Mouse (Mus musculus) liver, embryonic 11.5 days (tissue): ENCODE results near the gene Klhl8. TPM values are rescaled to one million over a fixed set of nuclear protein-coding genes. Genes with fewer than 3 reads are reported as not detected.
"Not testable (repeated sequence)": the region's sequence is repeated elsewhere in the genome, so short reads cannot be mapped to it uniquely, and the experiment has no call there.

Source experiments
- ATAC-seq: fragments of 200-750 bp; cut with Nextera tagmentation; replicated peaks from 2 replicates; pipeline ENCODE4 v1.8.0; 2017; ENCODE audit warnings: moderate number of reproducible peaks, mild to moderate bottlenecking, moderate TSS enrichment, moderate library complexity; ENCODE audit not compliant: low FRiP score
- DNase-seq: peaks from one replicate; pipeline ENCODE4 v3.0.0-alpha.2; 2017; ENCODE audit warnings: low spot score
- H3K27ac ChIP-seq: fragments of 300-500 bp; sonication (generic); 2 replicates; pipeline ENCODE4 v1.5.1; 2014; ENCODE audit warnings: mild to moderate bottlenecking, low read depth, low read length, control low read depth
- H3K27me3 ChIP-seq: fragments of 300-500 bp; sonication (generic); replicated peaks from 2 replicates; pipeline ENCODE4 v1.6.1; 2014; ENCODE audit warnings: low read length, mixed read lengths; ENCODE audit not compliant: control insufficient read depth, insufficient read depth
- H3K36me3 ChIP-seq: fragments of 300-500 bp; sonication (generic); 2 replicates; pipeline ENCODE4 v1.6.1; 2014; ENCODE audit warnings: mild to moderate bottlenecking, low read length, moderate library complexity, mixed read lengths; ENCODE audit not compliant: control insufficient read depth, insufficient read depth
- H3K4me1 ChIP-seq: fragments of 300-500 bp; sonication (generic); replicated peaks from 2 replicates; pipeline ENCODE4 v1.6.1; 2014; ENCODE audit warnings: low read length, mixed read lengths; ENCODE audit not compliant: control insufficient read depth, insufficient read depth
- H3K4me2 ChIP-seq: fragments of 300-500 bp; sonication (generic); 2 replicates; pipeline ENCODE4 v1.6.1; 2014; ENCODE audit warnings: mild to moderate bottlenecking, control low read depth, moderate library complexity
- H3K4me3 ChIP-seq: fragments of 300-500 bp; sonication (generic); 2 replicates; pipeline ENCODE4 v1.5.1; 2014; ENCODE audit warnings: low read depth, low read length, control low read depth
- H3K9ac ChIP-seq: fragments of 300-500 bp; sonication (generic); 2 replicates; pipeline ENCODE4 v1.6.1; 2014; ENCODE audit warnings: low read depth, low read length, control low read depth
- H3K9me3 ChIP-seq: fragments of 300-500 bp; sonication (generic); 2 replicates; pipeline ENCODE4 v1.6.1; 2016; ENCODE audit warnings: low read length, inconsistent platforms, mixed read lengths; ENCODE audit not compliant: control insufficient read depth
- WGBS: fragments of 180-500 bp; shearing (Covaris S2); extraction: QIAGEN DNeasy Blood & Tissue Kit; methylation state at CpG from one replicate; pipeline ENCODE4 v1.1.7; 2014; 5-methylcytosine and 5-hydroxymethylcytosine counted together
- polyA plus RNA-seq: library from polyadenylated mRNA; unstranded; fragments of >200 nt; fragmentation: Nextera tagmentation; extraction: Ambion mirVana; gene quantifications from 2 replicates; pipeline ENCODE4 v1.2.1, GENCODE M21; 2014

Klhl8 gene
- polyA plus RNA-seq, 1 experiment from 2014 or later = 4.5 TPM

DNA sequence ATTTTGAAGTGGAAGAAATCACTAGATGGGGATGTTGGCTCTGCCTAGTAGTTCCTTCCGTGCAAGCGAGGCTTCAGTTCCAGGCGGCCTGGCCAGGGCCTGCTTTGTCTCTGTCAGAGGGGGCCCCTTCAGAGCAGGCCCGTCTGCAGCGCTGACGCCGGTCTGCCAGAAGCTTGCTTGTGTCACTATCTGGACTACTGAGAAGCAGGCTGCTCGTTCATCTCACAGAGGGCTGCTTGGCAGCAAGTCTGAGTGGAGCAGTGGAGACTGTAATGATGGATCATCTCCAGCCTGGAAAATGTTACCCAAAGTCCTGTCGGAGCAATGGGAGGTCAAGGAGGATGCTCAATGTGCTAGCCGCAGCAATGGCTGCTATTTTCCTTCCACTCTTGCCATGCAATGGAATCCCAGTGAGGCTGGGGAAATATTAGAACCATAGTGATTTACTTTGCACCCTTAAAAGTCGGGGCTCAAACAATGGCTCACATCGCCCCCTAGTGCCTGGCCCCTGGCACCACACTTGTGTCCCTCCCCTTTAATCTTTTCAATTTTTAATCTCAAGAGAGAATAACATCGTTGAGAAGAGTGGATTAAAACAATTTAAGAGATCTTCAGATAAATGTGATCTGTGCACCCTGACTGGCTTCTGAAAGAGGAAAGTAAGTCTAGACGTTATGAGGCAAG is 26.0 kb upstream of the Klhl8 start:
- no peak overlapping the region for H3K27ac ChIP-seq
- WGBS = 52% methylated on average over 14 of the region's 14 CpGs
- no peak for ATAC-seq

DNA sequence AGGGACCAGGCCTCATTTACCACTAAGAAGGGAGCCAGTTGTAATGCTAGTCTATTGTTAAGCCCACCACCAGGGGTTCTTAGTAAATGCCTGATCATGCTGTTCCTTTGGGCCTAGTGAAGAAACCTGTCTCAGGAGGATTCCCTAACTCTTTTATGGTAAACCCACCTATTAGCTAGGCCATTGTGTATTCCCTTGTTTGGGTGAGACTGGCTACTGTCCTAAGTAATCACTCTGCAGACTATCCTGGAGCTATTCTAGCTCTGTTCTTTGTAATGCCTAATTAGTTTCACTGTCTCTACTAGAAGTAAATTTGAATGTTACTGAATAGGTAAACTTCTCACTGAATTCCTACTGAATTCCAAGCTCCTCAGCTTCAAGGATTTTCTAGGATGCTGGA is 20.9 kb upstream of the Klhl8 start:
- H3K4me1 ChIP-seq, H3K36me3 ChIP-seq, H3K4me3 ChIP-seq, H3K9ac ChIP-seq, H3K27ac ChIP-seq, DNase-seq, ATAC-seq, H3K27me3 ChIP-seq, H3K4me2 ChIP-seq, H3K9me3 ChIP-seq: not testable (repeated sequence)

More for the DNA sequence above, 26.0 kb upstream of the Klhl8 start:
- DNase-seq = no peak
- Histone ChIP-seq H3K9me3 (no peaks in the 10 kb centered on the region), H3K4me3 (no peak overlapping the region), H3K4me2 (no peak overlapping the region), H3K9ac (no peak overlapping the region), H3K4me1 (no peaks in the 10 kb centered on the region), H3K36me3 (no peaks in the 10 kb centered on the region), H3K27me3 (0 out of 2 replicates have a peak, but pooled peaks cover 3% of the 10 kb centered on the region)

DNA sequence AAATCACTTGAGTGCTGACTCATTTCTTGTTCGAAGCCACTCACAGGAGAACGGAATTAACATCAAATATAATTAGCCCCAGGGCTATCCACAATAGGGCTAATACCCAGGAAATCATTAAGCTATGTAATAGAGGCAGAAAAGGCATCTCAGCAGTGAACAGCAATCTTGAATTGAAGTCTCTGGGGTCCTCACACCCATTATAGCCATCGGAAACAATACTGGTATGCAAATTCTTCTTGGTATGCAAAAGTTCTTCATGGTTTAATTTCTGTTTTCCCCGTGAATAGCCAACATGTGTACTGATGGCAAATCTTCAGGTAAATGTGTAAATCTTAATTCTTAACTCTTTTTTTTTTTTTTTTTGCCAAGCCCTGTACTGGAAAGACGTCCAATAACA is 19.5 kb upstream of the Klhl8 start:
- 74% methylated on average over 5 of the region's 5 CpGs for WGBS
- H3K27ac ChIP-seq = no peak overlapping the region
- no peaks in the 10 kb centered on the region for H3K9me3 ChIP-seq
- DNase-seq (no peak), ATAC-seq (no peak)
- no peaks in the 10 kb centered on the region for H3K4me1 ChIP-seq
- H3K9ac ChIP-seq = no peak overlapping the region
- H3K4me3 ChIP-seq = no peak overlapping the region
- no peak overlapping the region for H3K4me2 ChIP-seq
- H3K36me3 ChIP-seq = no peaks in the 10 kb centered on the region
- H3K27me3 ChIP-seq = no peaks in the 10 kb centered on the region

- Histone ChIP-seq H3K36me3 (no peaks in the 10 kb centered on the region), H3K4me2 (no peak overlapping the region), H3K4me1 (no peaks in the 10 kb centered on the region), H3K27ac (no peak overlapping the region), H3K27me3 (no peaks in the 10 kb centered on the region), H3K9ac (no peak overlapping the region), H3K4me3 (no peak overlapping the region), H3K9me3 (no peaks in the 10 kb centered on the region)
- DNase-seq (no peak), ATAC-seq (no peak)
- 85% methylated on average over 7 of the region's 7 CpGs for whole genome bisulfite sequencing
Measured at GRCm38 (mm10) chr5:103928196-103928550, 17.1 kb upstream of the Klhl8 start.

DNA sequence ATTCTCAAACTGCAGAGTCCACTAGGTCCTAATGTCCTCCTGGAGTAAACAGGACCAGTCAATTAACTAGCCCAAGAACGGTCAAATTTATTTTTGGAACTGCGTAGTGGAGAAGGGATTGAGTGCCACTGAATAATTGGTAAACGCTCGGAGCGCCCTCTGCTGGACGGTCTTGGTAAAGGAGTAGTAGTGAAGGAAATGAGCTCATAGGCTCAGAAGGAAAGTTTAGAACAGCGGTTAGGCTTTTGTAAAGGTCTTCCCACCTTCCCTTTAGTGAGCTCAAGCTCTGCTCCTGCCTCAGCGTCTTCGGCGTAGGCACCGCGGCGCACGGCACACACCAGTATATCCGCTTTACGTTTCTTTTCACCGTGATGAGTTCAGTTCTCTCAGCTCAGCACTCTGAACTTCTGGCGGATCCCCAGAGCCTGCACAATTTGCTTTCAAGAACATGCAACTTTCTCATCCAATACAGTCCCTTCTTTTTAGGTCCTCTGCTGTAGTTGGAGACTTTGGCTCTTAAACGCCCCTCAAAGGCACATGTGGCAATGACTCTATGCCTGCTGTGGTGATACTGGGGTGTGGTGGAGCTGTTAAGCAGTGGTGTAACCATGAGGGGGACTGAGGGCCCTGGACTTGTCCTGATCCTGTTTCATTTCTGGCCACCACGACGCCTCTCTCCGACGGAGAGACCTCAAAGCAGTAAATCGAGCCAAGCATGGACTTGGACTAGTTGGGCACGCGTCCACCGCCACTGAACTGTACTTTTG is 16.6 kb upstream of the Klhl8 start:
- peak; percentile 76 for ATAC-seq
- no peaks in the 10 kb centered on the region for H3K4me1 ChIP-seq
- no peaks in the 10 kb centered on the region for H3K36me3 ChIP-seq
- H3K9ac ChIP-seq = peak overlapping the region; percentile 60
- DNase-seq = peak; percentile 79
- H3K4me2 ChIP-seq = peak overlapping the region; percentile 64
- no peak overlapping the region for H3K27ac ChIP-seq
- 24% methylated on average over 27 of the region's 27 CpGs for WGBS
- no peaks in the 10 kb centered on the region for H3K9me3 ChIP-seq
- no peak overlapping the region for H3K4me3 ChIP-seq
- H3K27me3 ChIP-seq = no peaks in the 10 kb centered on the region

GRCm38 (mm10) chr5:103926398-103926797 is 15.3 kb upstream of the Klhl8 start:
- Histone ChIP-seq H3K27me3 (no peaks in the 10 kb centered on the region), H3K4me3 (no peak overlapping the region), H3K36me3 (no peaks in the 10 kb centered on the region), H3K27ac (no peak overlapping the region), H3K9me3 (no peaks in the 10 kb centered on the region), H3K4me1 (no peaks in the 10 kb centered on the region), H3K4me2 (no peak overlapping the region), H3K9ac (no peak overlapping the region)
- ATAC-seq (0 out of 2 replicates have a peak, but pooled peaks have one; percentile 26), DNase-seq (no peak)
- WGBS = 64% methylated on average over 12 of the region's 12 CpGs

DNA sequence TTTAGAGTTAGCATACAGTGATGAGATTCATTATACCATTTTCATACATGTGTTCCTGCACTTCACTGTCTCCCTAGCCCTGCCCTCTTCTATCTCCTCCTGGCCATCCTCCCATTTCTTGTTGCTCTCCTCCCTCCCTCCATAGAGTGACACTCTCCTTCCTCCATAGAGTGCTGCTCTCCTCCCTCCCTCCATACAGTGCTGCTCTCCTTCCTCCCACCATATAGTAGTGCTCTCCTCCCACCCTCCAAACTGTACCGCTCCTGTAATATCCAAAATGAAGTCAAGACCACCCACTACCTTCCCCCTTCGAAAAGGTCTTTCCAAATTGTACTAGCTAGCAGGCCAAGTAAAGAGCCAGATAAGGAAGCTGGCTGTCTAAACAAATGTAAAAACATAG is 12.7 kb upstream of the Klhl8 start:
- ATAC-seq (no peak), DNase-seq (no peak)
- 85% methylated on average over 2 of the region's 2 CpGs for WGBS
- Histone ChIP-seq H3K4me2 (no peak overlapping the region), H3K27me3 (no peaks in the 10 kb centered on the region), H3K9ac (no peak overlapping the region), H3K4me3 (no peak overlapping the region), H3K36me3 (no peaks in the 10 kb centered on the region), H3K9me3 (no peaks in the 10 kb centered on the region), H3K27ac (no peak overlapping the region), H3K4me1 (no peaks in the 10 kb centered on the region)

DNA sequence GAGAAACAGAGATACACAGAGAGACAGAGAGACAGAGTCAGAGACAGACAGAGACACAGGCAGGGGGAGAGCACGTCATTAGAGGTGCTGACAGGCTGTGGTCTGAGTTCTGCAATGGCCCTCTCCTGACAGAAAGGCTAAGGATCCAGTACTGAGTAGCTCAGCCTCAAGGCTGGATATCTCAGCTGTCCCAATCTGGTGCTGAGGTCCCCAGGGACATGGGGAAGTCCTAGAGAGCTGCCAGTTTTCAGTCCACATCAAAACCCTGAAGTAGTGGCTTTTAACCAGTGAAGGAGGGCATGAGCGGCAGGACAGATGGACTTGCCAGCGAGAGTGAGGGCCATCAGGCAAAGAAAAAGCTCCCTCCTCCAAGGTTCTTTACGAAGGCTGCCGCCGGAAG is 12.0 kb upstream of the Klhl8 start:
- H3K9ac ChIP-seq = no peak overlapping the region
- no peaks in the 10 kb centered on the region for H3K27me3 ChIP-seq
- H3K9me3 ChIP-seq = no peaks in the 10 kb centered on the region
- ATAC-seq = no peak
- no peak for DNase-seq
- H3K4me2 ChIP-seq = no peak overlapping the region
- no peaks in the 10 kb centered on the region for H3K4me1 ChIP-seq
- 71% methylated on average over 6 of the region's 6 CpGs for WGBS
- no peak overlapping the region for H3K27ac ChIP-seq
- H3K4me3 ChIP-seq = no peak overlapping the region
- H3K36me3 ChIP-seq = no peaks in the 10 kb centered on the region

DNA sequence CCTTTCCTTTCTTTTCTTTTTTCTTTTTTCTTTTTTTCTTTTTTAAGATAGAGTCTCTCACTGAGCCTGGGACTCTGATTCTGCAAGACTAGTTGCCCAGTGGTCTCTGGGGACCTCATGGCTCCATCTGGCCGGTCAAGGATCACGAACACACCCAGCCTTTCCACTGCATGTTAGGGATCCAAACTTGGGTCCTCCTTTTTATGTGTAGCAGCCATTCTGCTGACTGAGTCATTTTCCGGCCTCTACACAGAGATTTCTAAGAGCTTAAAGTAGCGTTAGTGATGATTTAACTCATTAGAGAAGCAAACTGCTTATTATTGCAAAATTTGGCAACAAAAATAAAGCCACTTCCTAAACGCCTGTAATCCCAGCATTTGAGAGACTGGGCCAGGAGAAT is 11.4 kb upstream of the Klhl8 start:
- H3K9me3 ChIP-seq = no peaks in the 10 kb centered on the region
- no peak overlapping the region for H3K4me3 ChIP-seq
- no peak overlapping the region for H3K4me2 ChIP-seq
- DNase-seq = no peak
- H3K27me3 ChIP-seq = no peaks in the 10 kb centered on the region
- no peak overlapping the region for H3K9ac ChIP-seq
- no peaks in the 10 kb centered on the region for H3K36me3 ChIP-seq
- H3K4me1 ChIP-seq = no peaks in the 10 kb centered on the region
- WGBS = 81% methylated on average over 5 of the region's 5 CpGs
- no peak overlapping the region for H3K27ac ChIP-seq
- ATAC-seq = no peak
